In genomic region chr17:87350471-87351240, GRCm38 (mm10) we compare ENCODE assay signal across 8 mouse cellular contexts.
DNase-seq lines count a peak whose midpoint lies in the region.

No protein-coding gene starts in this region.

- DNase-seq in kidney, adult 18-20 months: peak; percentile 57
- DNase-seq in kidney, postnatal 36 days: no peak
- peak; percentile 55 for DNase-seq in fibroblast of lung, adult 2 months (ENCODE audit: low read depth)
- DNase-seq in hindbrain, embryonic 10.5 days (ENCODE audit: low spot score): peak; percentile 50
- DNase-seq in lung, postnatal 36 days: peak; percentile 59
- DNase-seq in ovary, postnatal 10 days (ENCODE audit: low spot score): no peak
- no peak for DNase-seq in layer of hippocampus, adult 8-10 months (ENCODE audit: low spot score in 2 of 2)
- no peak for DNase-seq in cerebellum, adult 11-12 months

- peaks cover 74% of the 10 kb centered on the region for H3K4me1 ChIP-seq in hindbrain, embryonic 10.5 days (replicated peaks)

- no peaks in the 10 kb centered on the region for H3K27me3 ChIP-seq in hindbrain, embryonic 10.5 days (ENCODE audit: insufficient read depth, poor library complexity, severe bottlenecking)

- H3K36me3 ChIP-seq in hindbrain, embryonic 10.5 days: no peaks in the 10 kb centered on the region

- peak overlapping the region; percentile 77 for H3K27ac ChIP-seq in hindbrain, embryonic 10.5 days

- no peaks in the 10 kb centered on the region for H3K9me3 ChIP-seq in hindbrain, embryonic 10.5 days

- 46% methylated on average over 13 of the region's 13 CpGs for whole genome bisulfite sequencing in hindbrain, embryonic 10.5 days

- no peak overlapping the region for H3K4me3 ChIP-seq in hindbrain, embryonic 10.5 days

Comparison
In these comparisons a context has a peak if more than half of its experiments do, and no peak if none do; other contexts are left out.
1. DNase-seq: peak in kidney, adult 18-20 months (single experiment), fibroblast of lung, adult 2 months (single experiment), hindbrain, embryonic 10.5 days (single experiment) and lung, postnatal 36 days (single experiment); none in kidney, postnatal 36 days (0 of 2), ovary, postnatal 10 days (single experiment), layer of hippocampus, adult 8-10 months (0 of 2) and cerebellum, adult 11-12 months (single experiment).